Mouse (Mus musculus): ENCODE data around the gene Tnpo3.

- no peak for TF ChIP-seq TAL1 (IDR thresholded peaks at IDR 0.05; ENCODE audit: low read length)
- no peak for TF ChIP-seq GATA1 (IDR thresholded peaks at IDR 0.05; ENCODE audit: low read length)
Measured at GRCm38 (mm10) chr6:29500177-29500576, 109.5 kb downstream of the Tnpo3 start.
